Mouse (Mus musculus) hindbrain, embryonic 14.5 days (tissue): ENCODE measurements at regions not wholly inside any gene's neighbourhood (a gene's known extent, or its start where the extent isn't known, plus 50 kb on each side); places are given as distances from the start of the nearest gene placed in this dataset.

Experiments used
- ATAC-seq: fragments of 200-750 bp; cut with Nextera tagmentation; 2 replicates; pipeline ENCODE4 v1.8.0; 2017; ENCODE audit warnings: moderate number of reproducible peaks, mild to moderate bottlenecking, moderate TSS enrichment, moderate library complexity; ENCODE audit not compliant: low FRiP score
- DNase-seq: peaks from one replicate; pipeline ENCODE4 v3.0.0-alpha.2; 2015; ENCODE audit warnings: low spot score
- H3K27ac ChIP-seq: fragments of 300-500 bp; sonication (generic); 2 replicates; pipeline ENCODE4 v1.5.1; 2014; ENCODE audit warnings: mild to moderate bottlenecking, moderate library complexity
- H3K27me3 ChIP-seq: fragments of 300-500 bp; sonication (generic); 2 replicates; pipeline ENCODE4 v1.6.1; 2014; ENCODE audit warnings: mild to moderate bottlenecking, low read length, mixed read lengths; ENCODE audit not compliant: control insufficient read depth, insufficient read depth
- H3K36me3 ChIP-seq: fragments of 300-500 bp; sonication (generic); replicated peaks from 2 replicates; pipeline ENCODE4 v1.6.1; 2014; ENCODE audit not compliant: control insufficient read depth, insufficient read depth
- H3K4me1 ChIP-seq: fragments of 300-500 bp; sonication (generic); replicated peaks from 2 replicates; pipeline ENCODE4 v1.6.1; 2014; ENCODE audit warnings: antibody characterized with exemption, low read length, mixed read lengths; ENCODE audit not compliant: control insufficient read depth, insufficient read depth
- H3K4me2 ChIP-seq: fragments of 300-500 bp; sonication (generic); replicated peaks from 2 replicates; pipeline ENCODE4 v1.6.1; 2014; ENCODE audit warnings: mild to moderate bottlenecking, moderate library complexity
- H3K4me3 ChIP-seq: fragments of 300-500 bp; sonication (generic); replicated peaks from 2 replicates; pipeline ENCODE4 v1.5.1; 2014; ENCODE audit warnings: mild to moderate bottlenecking, low read length
- H3K9ac ChIP-seq: fragments of 300-500 bp; sonication (generic); 2 replicates; pipeline ENCODE4 v1.6.1; 2014
- H3K9me3 ChIP-seq: fragments of 300-500 bp; sonication (generic); 2 replicates; pipeline ENCODE4 v1.6.1; 2016; ENCODE audit warnings: low read length; ENCODE audit not compliant: control insufficient read depth
- WGBS: fragments of 180-500 bp; shearing (Covaris S2); extraction: QIAGEN DNeasy Blood & Tissue Kit; methylation state at CpG from one replicate; pipeline ENCODE4 v1.1.7; 2014; 5-methylcytosine and 5-hydroxymethylcytosine counted together

DNA sequence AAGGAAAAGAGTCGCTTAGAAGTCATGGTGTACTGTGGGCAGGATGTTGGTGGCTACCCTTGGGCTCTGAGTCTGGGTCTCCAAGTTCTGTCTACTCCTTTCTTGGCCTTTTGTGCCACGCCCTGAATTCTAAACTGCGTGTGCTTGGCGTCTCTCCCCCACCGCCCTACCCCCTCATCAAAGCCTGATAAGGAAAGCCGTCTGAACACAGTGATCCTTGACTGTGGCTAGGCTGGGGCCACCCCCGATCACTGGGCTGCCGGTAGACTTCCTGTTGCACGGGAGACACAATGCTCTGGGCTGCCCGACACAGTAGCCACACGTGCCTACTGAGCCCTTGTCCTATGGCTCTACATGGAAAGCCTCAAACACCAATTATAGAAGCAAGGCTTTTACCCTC lies 67.1 kb upstream of the Calm2 start:
- 72% methylated on average over 11 of the region's 11 CpGs for WGBS
- ATAC-seq, result no peak

DNA sequence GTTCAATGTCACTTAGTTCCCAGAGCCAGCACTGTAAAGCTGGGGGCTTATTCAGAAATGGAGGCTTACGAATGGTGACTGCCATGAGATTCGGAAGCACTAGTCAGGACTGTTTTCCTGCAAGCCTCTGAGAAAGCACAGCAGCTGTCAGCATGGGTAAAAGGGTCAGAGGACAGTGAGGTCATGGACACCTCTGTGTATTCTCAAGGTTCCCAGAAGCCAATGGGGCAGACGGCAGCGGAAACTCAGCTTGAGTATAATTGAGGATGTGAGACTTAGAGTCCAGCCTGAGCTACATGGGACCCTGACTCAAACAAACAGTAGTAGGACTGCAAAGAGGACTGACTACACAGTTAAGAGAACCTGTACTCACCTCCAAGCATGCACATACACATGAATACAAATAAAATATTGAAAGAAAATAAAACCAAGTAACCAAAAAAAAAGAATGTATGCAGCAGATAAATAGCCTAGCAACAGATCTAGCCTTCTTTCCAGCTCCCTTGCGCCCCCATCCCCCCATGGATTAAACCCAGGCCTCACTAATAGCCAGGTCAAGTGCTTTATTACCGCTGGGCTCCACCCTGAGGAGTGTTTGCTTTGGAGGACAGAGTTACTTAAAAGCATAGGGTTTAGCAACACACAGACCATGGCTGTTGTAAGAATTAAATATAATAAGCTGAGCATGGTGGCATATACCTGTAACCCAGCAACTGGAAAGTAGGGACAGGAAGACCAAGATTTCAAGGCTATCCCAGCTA lies 67.8 kb upstream of the Calm2 start:
- ATAC-seq (no peak), DNase-seq (no peak)
- H3K4me2 ChIP-seq, result no peak overlapping the region
- peaks cover 4% of the 10 kb centered on the region; the same call in 1 of the 2 replicates for H3K4me1 ChIP-seq
- H3K36me3 ChIP-seq, result no peaks in the 10 kb centered on the region
- no peaks in the 10 kb centered on the region for H3K27me3 ChIP-seq
- H3K4me3 ChIP-seq, result no peak overlapping the region
- WGBS, result 70% methylated on average over 6 of the region's 6 CpGs
- no peak overlapping the region for H3K27ac ChIP-seq
- no peaks in the 10 kb centered on the region for H3K9me3 ChIP-seq
- H3K9ac ChIP-seq, result no peak overlapping the region

More for the DNA sequence above, 67.1 kb upstream of the Calm2 start:
- no peak for DNase-seq
- H3K4me2 ChIP-seq, result no peak overlapping the region
- H3K4me3 ChIP-seq, result no peak overlapping the region
- H3K36me3 ChIP-seq, result no peaks in the 10 kb centered on the region
- H3K27me3 ChIP-seq, result no peaks in the 10 kb centered on the region
- H3K4me1 ChIP-seq, result peaks cover 4% of the 10 kb centered on the region; the same call in 1 of the 2 replicates
- H3K27ac ChIP-seq, result no peak overlapping the region
- no peak overlapping the region for H3K9ac ChIP-seq
- H3K9me3 ChIP-seq, result no peaks in the 10 kb centered on the region

DNA sequence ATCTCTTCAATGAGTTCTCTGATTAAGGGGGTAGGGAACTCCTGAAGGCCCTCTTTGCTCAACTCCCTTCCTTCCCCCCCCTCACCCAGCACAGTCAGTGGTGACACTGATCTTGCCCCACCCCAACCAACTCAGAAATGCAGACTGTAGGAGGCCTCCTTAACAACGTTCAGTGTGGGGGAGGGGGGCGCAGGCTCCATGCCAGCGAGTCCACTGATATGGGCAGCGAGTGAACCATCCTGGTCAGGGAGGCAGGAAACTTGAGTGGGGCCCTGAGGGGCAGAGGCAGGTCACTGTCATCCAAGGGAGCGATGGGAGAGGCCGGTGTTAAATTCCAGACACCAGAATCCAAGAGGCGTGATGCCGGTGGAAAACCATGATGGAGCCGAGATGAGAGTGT lies 70.5 kb upstream of the Calm2 start:
- peaks cover 15% of the 10 kb centered on the region for H3K4me1 ChIP-seq
- H3K27me3 ChIP-seq, result no peaks in the 10 kb centered on the region
- 65% methylated on average over 9 of the region's 9 CpGs for WGBS

DNA sequence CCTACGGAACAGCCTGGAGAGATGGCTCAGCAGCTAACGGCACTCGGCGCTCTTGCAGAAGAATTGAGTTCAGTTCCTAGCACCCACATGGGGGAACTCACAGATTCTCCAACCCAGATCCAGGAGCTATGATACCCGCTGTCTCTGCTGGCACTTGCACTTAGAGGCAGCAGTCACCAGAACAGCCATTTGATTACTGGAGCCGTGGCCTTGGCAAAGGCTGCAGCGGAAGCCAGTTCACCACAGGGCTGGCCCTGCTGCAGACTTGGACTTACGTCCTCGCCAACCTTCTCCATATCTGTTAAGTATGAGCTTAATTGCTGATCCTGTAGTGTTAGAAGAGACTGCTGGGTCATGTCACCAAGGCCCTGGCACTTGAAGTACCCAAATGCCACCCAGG lies 72.7 kb upstream of the Calm2 start:
- Histone ChIP-seq H3K9ac (no peak overlapping the region), H3K27me3 (no peaks in the 10 kb centered on the region), H3K9me3 (no peaks in the 10 kb centered on the region), H3K27ac (no peak overlapping the region), H3K4me3 (no peak overlapping the region), H3K36me3 (no peaks in the 10 kb centered on the region), H3K4me1 (peaks cover 21% of the 10 kb centered on the region), H3K4me2 (no peak overlapping the region)
- DNase-seq (no peak), ATAC-seq (no peak)
- WGBS, result 89% methylated on average over 9 of the region's 9 CpGs

More for the DNA sequence above, 70.5 kb upstream of the Calm2 start:
- DNase-seq (no peak), ATAC-seq (no peak)
- no peak overlapping the region for H3K27ac ChIP-seq
- H3K36me3 ChIP-seq, result no peaks in the 10 kb centered on the region
- no peak overlapping the region for H3K4me3 ChIP-seq
- H3K4me2 ChIP-seq, result no peak overlapping the region
- H3K9ac ChIP-seq, result no peak overlapping the region
- no peaks in the 10 kb centered on the region for H3K9me3 ChIP-seq

DNA sequence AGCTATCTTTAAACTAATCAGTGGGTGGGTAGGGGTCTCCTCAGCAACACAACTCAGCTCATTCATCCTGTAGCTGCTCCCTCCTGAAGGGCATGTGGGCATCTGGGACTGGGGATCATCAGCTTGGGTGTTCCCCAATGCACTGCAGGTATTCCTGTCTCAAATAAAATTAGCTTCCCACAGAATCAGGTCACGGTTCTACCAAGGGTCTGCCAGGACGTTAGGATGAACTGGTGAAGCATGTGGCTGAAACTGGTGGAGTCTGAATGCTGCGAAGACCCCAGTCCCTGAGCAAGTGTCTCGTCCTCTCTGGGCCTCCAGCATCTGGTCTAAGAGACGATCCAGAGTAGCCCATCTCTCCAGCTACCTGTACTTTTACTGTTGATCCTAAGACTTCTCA lies 74.1 kb upstream of the Calm2 start:
- H3K4me1 ChIP-seq, result peaks cover 21% of the 10 kb centered on the region
- H3K27me3 ChIP-seq, result no peaks in the 10 kb centered on the region
- ATAC-seq (no peak), DNase-seq (no peak)
- H3K4me2 ChIP-seq, result no peak overlapping the region
- WGBS, result 90% methylated on average over 5 of the region's 5 CpGs
- no peak overlapping the region for H3K27ac ChIP-seq
- H3K4me3 ChIP-seq, result no peak overlapping the region
- H3K36me3 ChIP-seq, result no peaks in the 10 kb centered on the region
- H3K9me3 ChIP-seq, result no peaks in the 10 kb centered on the region
- no peak overlapping the region for H3K9ac ChIP-seq

GRCm38 (mm10) chr17:87521622-87522151 lies 75.0 kb upstream of the Calm2 start:
- 0 out of 2 replicates have a peak, but pooled peaks have one; percentile 35 for ATAC-seq
- 21% methylated on average over 10 of the region's 10 CpGs for WGBS
- no peaks in the 10 kb centered on the region for H3K36me3 ChIP-seq
- H3K9me3 ChIP-seq, result no peaks in the 10 kb centered on the region
- H3K27ac ChIP-seq, result peak overlapping the region; percentile 71
- peaks cover 21% of the 10 kb centered on the region for H3K4me1 ChIP-seq
- no peak overlapping the region for H3K4me2 ChIP-seq
- no peak for DNase-seq
- H3K4me3 ChIP-seq, result no peak overlapping the region
- H3K27me3 ChIP-seq, result no peaks in the 10 kb centered on the region
- H3K9ac ChIP-seq, result 0 out of 2 replicates have a peak overlapping the region, but pooled peaks have one; percentile 8

GRCm38 (mm10) chr17:87522500-87523091 lies 75.9 kb upstream of the Calm2 start:
- DNase-seq (no peak), ATAC-seq (peak; percentile 49; the same call in 1 of the 2 replicates)
- Histone ChIP-seq H3K36me3 (no peaks in the 10 kb centered on the region), H3K9me3 (no peaks in the 10 kb centered on the region), H3K9ac (0 out of 2 replicates have a peak overlapping the region, but pooled peaks have one; percentile 2), H3K27ac (peak overlapping the region; percentile 71), H3K4me2 (no peak overlapping the region), H3K4me3 (no peak overlapping the region), H3K27me3 (no peaks in the 10 kb centered on the region), H3K4me1 (peaks cover 21% of the 10 kb centered on the region)
- 13% methylated on average over 8 of the region's 8 CpGs for WGBS

DNA sequence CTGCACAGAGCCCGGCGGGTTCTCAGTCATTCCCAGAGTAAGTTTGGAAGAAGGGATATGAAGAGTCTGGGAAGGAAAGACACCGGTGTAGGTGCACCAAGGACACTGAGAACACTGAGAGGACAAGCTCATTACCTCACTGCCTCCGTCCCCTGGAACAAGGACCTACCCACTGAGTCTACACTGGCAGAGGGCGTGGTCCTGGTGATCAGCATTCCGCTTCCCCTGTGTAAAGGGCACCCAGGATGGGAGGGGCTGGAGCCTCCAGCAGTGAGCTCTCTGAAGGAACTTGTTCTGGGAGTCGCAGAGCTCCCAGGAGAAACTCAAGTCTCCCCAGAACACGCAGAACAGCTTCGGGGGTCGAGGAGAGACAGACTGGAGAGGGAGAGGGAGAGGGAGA lies 76.9 kb upstream of the Calm2 start:
- Histone ChIP-seq H3K9me3 (no peaks in the 10 kb centered on the region), H3K4me2 (no peak overlapping the region), H3K36me3 (no peaks in the 10 kb centered on the region), H3K4me3 (no peak overlapping the region), H3K4me1 (peaks cover 21% of the 10 kb centered on the region), H3K27me3 (no peaks in the 10 kb centered on the region), H3K27ac (no peak overlapping the region), H3K9ac (no peak overlapping the region)
- ATAC-seq, result no peak
- no peak for DNase-seq
- WGBS, result 43% methylated on average over 10 of the region's 10 CpGs

GRCm38 (mm10) chr17:87527174-87527573 lies 80.4 kb upstream of the Calm2 start:
- Histone ChIP-seq H3K36me3 (no peaks in the 10 kb centered on the region), H3K9ac (no peak overlapping the region), H3K4me1 (peaks cover 28% of the 10 kb centered on the region), H3K4me3 (no peak overlapping the region), H3K4me2 (no peak overlapping the region), H3K9me3 (no peaks in the 10 kb centered on the region), H3K27me3 (no peaks in the 10 kb centered on the region), H3K27ac (no peak overlapping the region)
- DNase-seq (no peak), ATAC-seq (no peak)
- 92% methylated on average over 7 of the region's 7 CpGs for WGBS
